Mouse (Mus musculus) heart, postnatal 25 days (tissue): ENCODE data around the gene Orai2. TPM values are rescaled to one million over a fixed set of nuclear protein-coding genes. Genes with fewer than 3 reads are reported as not detected.
"Not testable (repeated sequence)": the region's sequence is repeated elsewhere in the genome, so short reads cannot be mapped to it uniquely, and the experiment has no call there.

ENCODE experiments used
- DNase-seq: peaks from one replicate; pipeline ENCODE4 v3.0.0; 2022; ENCODE audit warnings: low spot score
- intact Hi-C: fragments of 180-260 bp; cut with DNase I; formaldehyde crosslinking; loops from one replicate; pipeline ENCODE4 v1.15.1; 2025
- total RNA-seq, 2 experiments: library from RNA; stranded (reverse); gene quantifications; 2 replicates each; pipeline ENCODE4 v1.2.3; 2021

The Orai2 gene
- total RNA-seq, 2 experiments from 2014 or later, result 0.87 to 1.2 TPM

- no peak for DNase-seq
- intact Hi-C loops, result no loop called here
Observed at GRCm38 (mm10) chr5:136179594-136179993, 9.1 kb upstream of the Orai2 start.

GRCm38 (mm10) chr5:136173606-136174463, 3.3 kb upstream of the Orai2 start:
- no peak for DNase-seq
- intact Hi-C loops, result no loop called here

DNA sequence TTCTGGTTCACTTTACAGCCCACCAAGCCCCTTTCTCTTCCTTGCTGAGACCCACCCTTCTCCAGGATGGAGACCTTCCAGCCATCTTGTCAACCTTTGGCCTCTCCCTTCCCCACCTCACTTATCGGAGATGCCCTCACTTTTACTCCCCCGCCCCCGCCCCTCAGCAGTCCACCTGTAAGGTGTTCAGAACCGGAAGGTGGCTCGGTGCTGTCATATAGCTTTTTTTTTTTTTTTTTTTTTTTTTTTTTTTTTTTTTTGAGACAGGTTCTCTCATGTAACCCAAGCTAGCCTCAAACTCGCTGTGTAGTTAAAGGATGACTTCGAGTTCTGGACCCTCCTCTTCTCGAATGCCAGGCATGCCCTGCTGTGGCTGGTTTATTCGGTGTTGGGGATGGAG, 2.4 kb upstream of the Orai2 start:
- intact Hi-C loops, result no loop called here
- no peak for DNase-seq

DNA sequence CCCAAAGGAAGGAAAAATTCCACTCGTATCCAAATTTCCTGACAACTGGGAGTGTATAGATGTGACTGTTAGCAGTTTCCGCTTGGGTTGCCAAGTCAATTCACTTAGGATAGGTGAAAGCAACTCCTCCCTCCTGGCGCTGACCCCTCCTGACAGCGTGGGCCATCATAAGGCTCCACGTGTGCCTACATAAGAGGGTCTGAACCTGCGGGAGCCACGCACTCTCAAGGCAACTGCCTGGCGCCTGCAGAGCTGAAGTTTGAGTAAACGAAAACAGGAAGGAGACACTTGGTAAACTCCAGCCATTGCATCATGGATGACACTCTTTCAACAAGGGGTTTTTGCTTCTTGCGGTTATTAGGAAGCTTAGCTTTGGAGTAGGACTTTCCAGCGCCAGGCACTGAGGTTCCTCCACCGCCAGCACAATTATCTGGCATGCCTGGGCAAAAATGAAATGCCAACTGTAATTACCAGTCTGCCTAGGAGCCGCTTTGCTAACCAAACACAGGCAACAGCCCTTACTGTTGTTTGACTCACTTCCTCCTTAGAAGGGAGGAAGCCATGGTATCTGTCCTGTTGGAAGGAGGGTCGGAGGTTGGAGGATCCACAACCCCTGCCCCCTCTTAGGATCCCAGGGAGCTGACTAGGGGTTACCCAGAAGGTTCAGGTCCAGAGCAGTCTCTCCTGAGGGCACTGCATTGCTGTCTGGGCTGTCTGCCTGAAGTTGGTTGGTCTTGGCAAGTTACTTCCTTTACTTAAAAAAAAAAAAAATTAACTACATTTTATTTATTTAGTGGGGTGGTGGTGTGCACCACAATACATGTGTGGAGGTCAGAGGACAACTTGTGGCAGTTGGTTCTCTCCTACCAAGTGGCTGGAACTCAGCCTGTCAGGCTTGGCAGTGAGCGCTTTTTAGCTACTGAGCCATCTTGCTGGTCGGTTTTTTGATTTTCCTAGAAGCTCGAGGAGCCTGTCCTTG, 1.1 kb upstream of the Orai2 start:
- intact Hi-C loops, result no loop called here
- no peak for DNase-seq

- DNase-seq, result no peak
- intact Hi-C loops, result no loop called here
Observed at GRCm38 (mm10) chr5:136169626-136170511, 644 bp downstream of the Orai2 start.

GRCm38 (mm10) chr5:136168071-136168470, 2.4 kb downstream of the Orai2 start:
- DNase-seq, result no peak
- intact Hi-C loops, result no loop called here

DNA sequence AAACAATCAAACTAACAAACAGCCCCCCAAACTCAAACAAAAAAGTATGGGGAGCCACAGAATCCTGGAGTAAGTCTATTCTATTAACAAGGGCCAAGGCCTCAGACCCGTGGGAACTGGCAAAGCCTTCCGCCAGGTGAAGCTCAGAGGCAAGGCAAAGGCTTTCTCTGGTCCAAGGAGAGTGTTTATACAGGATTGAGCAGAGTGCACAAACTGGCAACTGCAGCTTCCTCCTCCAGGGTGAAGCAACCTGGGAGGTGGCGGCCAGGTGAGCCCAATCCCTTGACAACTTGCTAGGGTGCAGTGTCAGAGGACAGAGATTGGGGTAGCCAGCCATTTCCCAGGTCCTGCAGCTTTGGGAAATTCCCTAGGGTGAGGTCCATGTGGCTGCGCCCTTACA, 3.2 kb downstream of the Orai2 start:
- intact Hi-C loops, result no loop called here
- no peak for DNase-seq

GRCm38 (mm10) chr5:136165246-136165645, 5.3 kb downstream of the Orai2 start:
- no peak for DNase-seq
- intact Hi-C loops, result no loop called here

- intact Hi-C loops, result no loop called here
Observed at GRCm38 (mm10) chr5:136163807-136164474, 6.6 kb downstream of the Orai2 start.

DNA sequence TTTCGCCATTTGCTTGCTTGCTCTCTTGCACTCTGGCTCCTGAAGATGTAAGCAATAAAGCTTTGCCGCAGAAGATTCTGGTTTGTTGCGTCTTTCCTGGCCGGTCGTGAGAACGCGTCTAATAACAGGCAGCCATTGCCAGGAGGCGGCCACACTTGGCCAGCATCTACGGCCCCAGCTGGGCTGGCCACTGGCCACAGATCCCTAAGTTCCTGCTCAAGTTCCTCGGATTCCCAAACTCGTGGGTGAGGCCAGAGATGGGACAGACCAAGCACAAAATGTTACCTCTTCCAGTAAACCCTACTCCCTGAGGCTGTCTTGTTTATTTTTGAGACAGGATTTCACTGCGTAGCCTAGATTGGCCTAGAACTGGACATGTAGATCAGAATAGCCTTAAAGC, 10.4 kb downstream of the Orai2 start:
- peak; percentile 60 for DNase-seq

More at GRCm38 (mm10) chr5:136163807-136164474, 6.6 kb downstream of the Orai2 start:
- no peak for DNase-seq

GRCm38 (mm10) chr5:136155399-136155798, 15.1 kb downstream of the Orai2 start:
- DNase-seq, result no peak
- intact Hi-C loops, result no loop called here

More for the DNA sequence above, 10.4 kb downstream of the Orai2 start:
- intact Hi-C loops, result not testable (repeated sequence)

- intact Hi-C loops, result no loop called here
- no peak for DNase-seq
Observed at GRCm38 (mm10) chr5:136152365-136152764, 18.1 kb downstream of the Orai2 start.

DNA sequence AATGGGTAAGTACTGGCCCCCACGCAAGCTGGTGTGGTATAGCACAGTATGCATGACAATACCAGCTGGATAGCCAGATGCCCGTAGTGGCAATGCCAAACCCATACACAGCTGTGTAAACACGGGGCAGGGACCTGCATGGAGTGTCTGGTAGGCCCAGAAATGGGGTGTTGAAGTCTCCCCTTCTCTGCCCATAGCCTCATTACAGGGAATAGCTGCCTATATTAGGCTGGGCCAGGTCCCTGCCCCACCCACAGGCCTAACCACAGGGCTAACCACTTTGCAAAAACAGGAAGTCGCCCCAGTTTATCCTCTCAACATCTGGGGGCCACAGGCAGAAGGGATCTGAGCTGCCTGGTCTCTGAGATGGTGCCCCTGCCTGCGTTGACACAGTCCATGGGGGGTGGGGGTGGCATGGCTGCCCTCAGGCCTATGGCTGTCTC, 21.4 kb downstream of the Orai2 start:
- DNase-seq, intact Hi-C loops: not testable (repeated sequence)

- no peak for DNase-seq
- intact Hi-C loops, result no loop called here
Observed at GRCm38 (mm10) chr5:136147704-136148103, 22.8 kb downstream of the Orai2 start.

- intact Hi-C loops, result no loop called here
- no peak for DNase-seq
Observed at GRCm38 (mm10) chr5:136146936-136147335, 23.6 kb downstream of the Orai2 start.

- DNase-seq, result no peak
- intact Hi-C loops, result no loop called here
Observed at GRCm38 (mm10) chr5:136144606-136145430, 25.7 kb downstream of the Orai2 start.

DNA sequence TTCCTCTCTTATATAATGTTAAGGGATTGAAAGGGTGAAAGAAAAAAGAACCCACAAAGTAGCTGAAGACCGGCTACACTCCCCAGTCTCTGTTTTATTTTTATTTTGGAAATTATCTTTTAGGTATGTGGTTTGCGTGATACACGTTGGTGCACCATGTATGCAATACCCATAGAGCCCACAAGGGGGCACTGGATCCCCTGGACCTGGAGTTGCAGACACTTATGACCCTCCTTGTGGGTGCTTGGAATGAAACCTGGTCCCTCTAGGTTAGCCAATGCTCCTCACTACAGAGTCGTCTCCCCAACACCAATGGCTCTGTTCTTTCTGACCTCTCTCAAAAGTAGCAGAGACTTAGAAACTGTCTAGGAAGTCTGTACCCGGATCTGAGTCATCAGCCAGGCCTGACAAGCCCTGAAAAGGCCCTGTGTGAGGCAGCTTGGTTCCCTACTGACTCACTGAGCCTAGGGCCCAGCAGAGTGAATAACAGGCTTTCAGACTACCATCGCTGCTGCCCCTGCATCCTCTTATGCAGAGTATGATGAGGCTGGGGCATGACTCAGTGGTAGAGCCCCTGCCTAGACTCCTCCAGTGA, 27.3 kb downstream of the Orai2 start:
- intact Hi-C loops, result no loop called here

DNA sequence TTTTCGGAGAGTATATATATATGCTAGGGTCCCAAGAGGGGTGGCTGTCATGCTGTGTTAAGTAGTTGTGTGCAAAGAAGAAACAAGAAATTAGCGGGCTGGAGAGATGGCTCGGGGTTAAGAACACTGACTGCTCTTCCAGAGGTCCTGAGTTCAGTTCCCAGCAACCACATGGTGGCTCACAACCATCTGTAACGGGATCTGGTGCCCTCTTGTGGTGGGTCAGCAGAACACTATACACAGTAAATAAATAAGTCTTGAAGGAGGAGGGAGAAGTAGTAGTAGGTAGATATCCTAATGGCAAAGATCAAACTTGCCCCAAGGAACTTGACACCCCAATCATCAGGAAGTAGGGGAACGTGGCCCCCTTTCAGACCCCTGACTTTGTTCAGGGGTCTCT, 27.8 kb downstream of the Orai2 start:
- DNase-seq, result no peak
- intact Hi-C loops, result no loop called here

More for the DNA sequence above, 27.3 kb downstream of the Orai2 start:
- no peak for DNase-seq
